Mouse (Mus musculus): Measurements from ENCODE around the gene Tmem140.

Tmem140 gene

DNA sequence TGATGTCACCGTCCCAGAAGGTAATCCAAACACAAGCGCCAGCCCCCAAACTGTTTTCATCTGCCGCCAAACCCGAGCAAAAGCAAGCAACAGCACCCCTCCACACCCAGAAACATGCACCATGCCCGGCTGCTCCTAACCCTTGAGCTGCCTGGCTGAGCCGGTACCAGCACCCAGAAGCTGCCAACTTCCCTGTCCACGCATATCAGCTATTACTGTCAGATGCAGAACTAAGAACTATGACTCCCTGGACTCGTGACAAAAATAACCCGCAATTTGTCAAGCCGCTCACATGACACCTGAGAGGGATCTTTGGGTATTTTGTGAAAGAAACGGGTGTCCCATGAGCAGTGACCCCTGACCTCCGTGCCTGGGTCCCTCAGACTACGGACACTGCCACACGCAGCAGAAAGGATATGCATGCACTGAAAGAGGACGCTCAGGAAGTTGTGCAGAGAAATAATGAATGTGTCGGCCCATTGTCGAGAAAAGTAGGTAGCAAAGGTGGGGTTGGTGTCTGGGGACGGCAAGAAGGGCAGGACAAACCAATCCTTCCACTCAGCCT lies 44.8 kb downstream of the Tmem140 start:
- DNase-seq (ENCODE audit: low read depth, low spot score), result no peak

DNA sequence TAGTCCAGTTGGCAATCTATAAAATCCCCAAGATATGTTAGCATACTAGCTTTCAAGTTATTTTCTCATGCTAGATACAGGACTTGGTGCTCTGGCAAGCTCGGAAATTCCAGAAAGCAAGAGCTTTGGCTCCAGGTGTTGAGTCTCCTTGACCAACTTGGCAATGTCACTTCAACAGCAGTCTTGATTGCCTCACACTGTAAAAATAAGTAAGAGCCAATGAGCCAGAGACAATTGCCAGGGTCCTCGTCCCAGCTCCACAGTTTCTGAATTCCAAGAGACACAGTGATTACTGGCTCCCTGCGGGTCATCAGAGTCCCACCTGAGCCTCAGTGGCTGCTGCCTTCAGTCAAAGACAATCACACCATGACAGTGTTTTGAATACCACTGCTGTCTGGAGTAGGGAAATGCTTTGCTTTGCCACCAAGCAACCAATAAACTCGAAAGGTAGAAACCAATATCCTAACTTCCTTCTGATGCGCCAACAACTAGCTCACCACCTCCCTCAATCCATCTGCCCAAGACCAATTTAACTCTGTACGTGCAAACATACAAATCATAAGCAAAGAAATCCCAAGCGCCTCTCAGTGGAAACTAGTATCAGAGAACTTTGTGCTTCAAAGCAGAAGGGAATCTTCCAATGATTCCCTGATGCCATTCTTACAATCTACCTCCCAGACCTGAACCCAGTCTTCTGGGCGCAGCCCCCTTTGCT lies 46.8 kb downstream of the Tmem140 start:
- no peak for DNase-seq (ENCODE audit: low read depth, low spot score)

DNA sequence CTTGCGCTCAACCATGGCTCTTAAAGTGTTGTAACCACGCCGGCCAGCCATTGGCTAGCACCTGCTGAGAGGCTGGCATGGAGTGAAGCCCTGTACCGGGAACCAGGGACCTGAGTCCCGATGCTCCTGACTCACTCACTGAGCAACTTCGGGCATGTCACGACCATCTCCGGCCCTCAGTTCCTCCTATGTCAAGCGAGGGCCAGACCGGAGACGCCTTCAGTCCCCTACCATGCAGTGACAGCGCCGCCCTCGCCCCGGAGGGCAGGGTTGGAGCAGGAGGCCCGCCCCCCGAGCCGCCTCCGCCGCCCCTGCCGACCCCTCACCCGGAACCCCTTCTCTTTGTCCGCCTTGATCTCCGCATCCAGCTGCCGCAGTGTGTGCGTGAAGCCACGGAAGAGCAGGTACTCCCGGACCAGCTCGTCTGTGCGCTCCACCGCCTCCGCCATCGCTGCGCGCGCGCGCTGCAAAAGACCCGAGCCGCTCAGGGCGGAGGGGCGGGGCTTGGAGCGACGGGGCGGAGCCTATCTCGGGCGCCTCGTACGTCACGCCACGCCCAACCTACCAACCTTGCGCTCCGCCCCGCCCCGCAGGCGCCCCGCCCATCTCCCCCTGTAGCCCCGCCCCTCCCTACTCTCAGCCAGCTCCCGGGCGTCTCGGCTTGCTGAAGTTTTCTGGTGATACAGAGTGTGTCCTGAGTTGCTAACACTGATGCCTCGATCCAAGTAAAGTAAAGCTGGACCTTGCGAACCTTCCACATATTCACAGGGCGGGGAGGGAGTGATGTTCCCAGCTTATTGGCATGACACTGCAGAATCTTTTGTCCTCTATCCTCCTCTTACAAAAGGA lies 47.6 kb downstream of the Tmem140 start, which contains the start of gene Wdr91:
TSS of gene Wdr91 (minus strand) at position 506 of the 849 bp plus-strand sequence.
- DNase-seq (ENCODE audit: low read depth, low spot score), result peak; percentile 90

- no peak for DNase-seq (ENCODE audit: low read depth, low spot score)
These were observed 50.5 kb downstream of the Tmem140 start for GRCm38 (mm10) chr6:34913341-34914040.

DNA sequence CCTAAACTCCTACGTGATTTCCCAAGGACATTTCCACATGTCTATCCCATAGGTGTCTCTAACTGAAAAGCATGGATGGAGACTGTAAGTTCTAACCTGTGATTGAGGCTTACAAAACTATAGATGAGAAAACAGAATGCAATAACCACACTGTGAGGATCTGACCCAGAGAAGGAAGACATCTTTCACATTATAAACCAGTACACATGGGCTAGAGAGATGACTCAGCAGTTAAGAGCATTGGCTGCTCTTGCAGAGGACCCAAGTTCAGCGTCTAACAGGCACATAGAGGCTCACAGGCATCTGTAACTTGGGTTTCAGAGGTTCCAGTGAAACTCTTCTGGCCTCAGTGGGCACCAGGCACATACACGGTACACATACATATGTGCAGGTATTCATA lies 51.5 kb downstream of the Tmem140 start:
- no peak for DNase-seq (ENCODE audit: low read depth, low spot score)

- DNase-seq (ENCODE audit: low read depth, low spot score), result no peak
These were observed 56.2 kb downstream of the Tmem140 start for GRCm38 (mm10) chr6:34919146-34919545.

GRCm38 (mm10) chr6:34919956-34920355 lies 57.0 kb downstream of the Tmem140 start, which contains the start of gene Stra8:
TSS of gene Stra8 (plus strand) at chr6:34920163.
- no peak for DNase-seq (ENCODE audit: low read depth, low spot score)

- DNase-seq (ENCODE audit: low read depth, low spot score), result no peak
These were observed 57.7 kb downstream of the Tmem140 start for GRCm38 (mm10) chr6:34920631-34921030.

GRCm38 (mm10) chr6:34921941-34922340 lies 59.0 kb downstream of the Tmem140 start:
- peak; percentile 39 for DNase-seq (ENCODE audit: low read depth, low spot score)
